Mouse (Mus musculus): Measurements from ENCODE around the gene Aif1l. TPM values are rescaled to one million over a fixed set of nuclear protein-coding genes. Genes with fewer than 3 reads are reported as not detected.
"Not testable (repeated sequence)": the region's sequence is repeated elsewhere in the genome, so short reads cannot be mapped to it uniquely, and the experiment has no call there.

Gene Aif1l
- polyA plus RNA-seq, 1 experiment from 2014 or later: 34.7 TPM

DNA sequence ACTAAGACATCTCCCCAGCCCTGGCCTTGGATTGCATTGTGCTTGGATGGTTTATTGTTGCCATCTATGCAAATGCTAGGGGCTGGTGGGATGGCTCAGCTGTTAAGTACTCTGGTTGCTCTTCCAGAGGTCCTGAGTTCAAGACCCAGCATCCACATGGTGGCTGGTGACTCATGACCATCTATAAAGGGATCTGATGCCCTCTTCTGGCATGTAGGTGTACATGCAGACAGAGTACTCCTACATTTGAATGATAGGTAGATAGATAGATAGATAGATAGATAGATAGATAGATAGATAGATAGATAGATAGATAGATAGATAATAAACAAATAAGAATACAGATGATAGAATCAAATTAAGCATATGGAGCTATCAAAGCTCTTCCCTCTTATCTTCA lies 35.7 kb upstream of the Aif1l start:
- H3K4me2 ChIP-seq (ENCODE audit: low read length); H3K9ac ChIP-seq (replicated peaks; ENCODE audit: low read length); H3K4me1 ChIP-seq (ENCODE audit: control insufficient read depth, insufficient read depth, low read length); H3K27me3 ChIP-seq (ENCODE audit: control insufficient read depth, insufficient read depth, low read length); H3K4me3 ChIP-seq (replicated peaks; ENCODE audit: low read depth, low read length); ATAC-seq (ENCODE audit: low FRiP score, low TSS enrichment); H3K9me3 ChIP-seq (ENCODE audit: control insufficient read depth, low read length); H3K27ac ChIP-seq (replicated peaks; ENCODE audit: low read depth, low read length); H3K36me3 ChIP-seq (ENCODE audit: control insufficient read depth, insufficient read depth, low read length): not testable (repeated sequence)
- peak; percentile 24 for DNase-seq

DNA sequence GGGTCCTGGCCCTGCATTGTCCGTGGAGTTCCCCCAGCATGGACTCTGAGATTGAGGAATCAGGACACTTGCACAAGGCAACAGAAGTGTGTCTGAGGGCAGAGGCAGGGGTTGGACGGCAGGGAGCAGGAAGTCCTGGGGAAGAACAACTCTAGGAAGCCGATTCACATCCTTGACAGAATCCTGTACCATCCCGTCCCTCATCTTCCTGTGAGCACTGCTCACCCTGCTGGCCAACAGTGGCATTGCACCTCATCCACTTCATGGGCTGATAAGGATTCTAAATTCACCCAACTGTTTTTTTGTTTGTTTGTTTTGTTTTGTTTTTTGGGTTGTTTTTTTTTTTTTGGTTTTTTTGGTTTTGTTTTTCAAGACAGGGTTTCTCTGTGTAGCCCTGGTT lies 34.8 kb upstream of the Aif1l start:
- Histone ChIP-seq H3K4me2 (ENCODE audit: low read length) (no peak overlapping the region), H3K36me3 (ENCODE audit: control insufficient read depth, insufficient read depth, low read length) (no peaks in the 10 kb centered on the region), H3K27ac (replicated peaks; ENCODE audit: low read depth, low read length) (no peak overlapping the region), H3K27me3 (ENCODE audit: control insufficient read depth, insufficient read depth, low read length) (no peaks in the 10 kb centered on the region), H3K4me3 (replicated peaks; ENCODE audit: low read depth, low read length) (no peak overlapping the region), H3K9ac (replicated peaks; ENCODE audit: low read length) (no peak overlapping the region), H3K9me3 (ENCODE audit: control insufficient read depth, low read length) (no peaks in the 10 kb centered on the region), H3K4me1 (ENCODE audit: control insufficient read depth, insufficient read depth, low read length) (no peaks in the 10 kb centered on the region)
- ATAC-seq (ENCODE audit: low FRiP score, low TSS enrichment) (no peak), DNase-seq (peak; percentile 91)
- 24% methylated on average over 4 of the region's 4 CpGs for WGBS

DNA sequence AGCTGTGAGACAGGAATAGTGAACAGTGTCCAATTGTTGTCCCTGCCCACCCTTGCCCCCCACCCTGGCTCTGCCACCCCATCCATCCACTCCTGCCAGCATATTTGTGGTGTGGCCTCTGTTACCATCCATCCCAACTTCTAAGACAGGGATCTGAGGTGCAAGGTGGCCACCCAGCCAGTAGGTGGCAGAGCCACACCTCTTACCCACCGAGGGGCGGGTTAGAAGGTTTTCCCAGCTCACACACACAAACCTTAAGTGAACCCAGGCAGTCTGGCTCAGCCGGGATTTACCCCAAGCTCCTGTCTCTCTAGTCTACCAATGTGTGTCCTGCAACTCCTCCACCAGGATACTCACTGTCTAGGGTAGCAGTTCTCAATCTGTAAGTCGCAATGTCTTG lies 32.3 kb upstream of the Aif1l start:
- no peak overlapping the region for H3K27ac ChIP-seq (replicated peaks; ENCODE audit: low read depth, low read length)
- no peaks in the 10 kb centered on the region for H3K27me3 ChIP-seq (ENCODE audit: control insufficient read depth, insufficient read depth, low read length)
- DNase-seq (peak; percentile 45), ATAC-seq (ENCODE audit: low FRiP score, low TSS enrichment) (no peak)
- H3K4me2 ChIP-seq (ENCODE audit: low read length): no peak overlapping the region
- 29% methylated on average over 4 of the region's 4 CpGs for WGBS
- no peak overlapping the region for H3K9ac ChIP-seq (replicated peaks; ENCODE audit: low read length)
- H3K9me3 ChIP-seq (ENCODE audit: control insufficient read depth, low read length): no peaks in the 10 kb centered on the region
- 0 out of 2 replicates have a peak, but pooled peaks cover 8% of the 10 kb centered on the region for H3K4me1 ChIP-seq (ENCODE audit: control insufficient read depth, insufficient read depth, low read length)
- H3K4me3 ChIP-seq (replicated peaks; ENCODE audit: low read depth, low read length): no peak overlapping the region
- H3K36me3 ChIP-seq (ENCODE audit: control insufficient read depth, insufficient read depth, low read length): no peaks in the 10 kb centered on the region

DNA sequence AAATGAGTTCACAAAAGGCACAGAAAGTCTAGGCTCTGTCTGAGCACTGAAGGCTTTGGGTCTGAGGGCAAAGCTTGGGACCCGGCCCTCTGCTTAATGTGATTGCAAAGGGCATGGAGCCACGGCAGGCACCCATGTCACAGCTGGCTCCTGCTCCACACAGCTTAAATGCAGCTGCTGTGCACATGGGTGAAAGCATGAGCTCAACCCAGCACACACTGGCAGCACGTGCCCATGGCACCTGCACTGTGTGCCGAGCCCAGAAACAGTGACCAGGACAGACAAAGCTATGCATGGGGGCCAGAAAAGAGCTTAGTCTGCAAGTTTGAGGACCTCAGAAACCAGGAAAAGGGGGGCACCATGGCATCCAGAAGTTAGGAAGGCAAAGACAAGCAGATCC lies 26.3 kb upstream of the Aif1l start:
- H3K4me2 ChIP-seq (ENCODE audit: low read length): no peak overlapping the region
- H3K4me3 ChIP-seq (replicated peaks; ENCODE audit: low read depth, low read length): no peak overlapping the region
- 0 out of 2 replicates have a peak, but pooled peaks cover 8% of the 10 kb centered on the region for H3K4me1 ChIP-seq (ENCODE audit: control insufficient read depth, insufficient read depth, low read length)
- ATAC-seq (ENCODE audit: low FRiP score, low TSS enrichment): no peak
- no peaks in the 10 kb centered on the region for H3K36me3 ChIP-seq (ENCODE audit: control insufficient read depth, insufficient read depth, low read length)
- H3K27me3 ChIP-seq (ENCODE audit: control insufficient read depth, insufficient read depth, low read length): no peaks in the 10 kb centered on the region
- no peak overlapping the region for H3K9ac ChIP-seq (replicated peaks; ENCODE audit: low read length)
- no peak for DNase-seq
- WGBS: 77% methylated on average over 4 of the region's 4 CpGs
- H3K9me3 ChIP-seq (ENCODE audit: control insufficient read depth, low read length): no peaks in the 10 kb centered on the region
- no peak overlapping the region for H3K27ac ChIP-seq (replicated peaks; ENCODE audit: low read depth, low read length)

DNA sequence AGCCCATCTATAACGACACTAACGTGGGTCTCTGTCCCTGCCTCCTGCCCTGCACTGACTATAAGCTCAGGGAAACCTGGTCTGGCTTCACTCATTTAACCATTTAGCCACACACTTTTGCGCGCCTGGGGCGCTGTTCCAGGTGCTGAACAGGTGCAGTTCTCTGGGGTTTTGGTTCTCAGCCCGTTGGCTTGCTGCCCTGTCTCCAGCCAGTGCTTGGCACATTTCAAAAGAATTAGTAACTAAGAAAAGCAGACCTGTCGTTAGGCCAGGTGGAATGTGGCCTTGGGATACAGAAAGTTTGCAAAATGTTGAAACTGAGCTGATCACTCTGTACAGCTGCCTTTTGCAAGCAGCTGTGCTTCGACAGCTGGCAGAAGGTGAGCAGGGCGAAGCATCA lies 25.1 kb upstream of the Aif1l start:
- no peak overlapping the region for H3K27ac ChIP-seq (replicated peaks; ENCODE audit: low read depth, low read length)
- H3K4me3 ChIP-seq (replicated peaks; ENCODE audit: low read depth, low read length): no peak overlapping the region
- no peak for ATAC-seq (ENCODE audit: low FRiP score, low TSS enrichment)
- H3K9ac ChIP-seq (replicated peaks; ENCODE audit: low read length): no peak overlapping the region
- H3K36me3 ChIP-seq (ENCODE audit: control insufficient read depth, insufficient read depth, low read length): no peaks in the 10 kb centered on the region
- no peaks in the 10 kb centered on the region for H3K27me3 ChIP-seq (ENCODE audit: control insufficient read depth, insufficient read depth, low read length)
- 35% methylated on average over 9 of the region's 9 CpGs for WGBS
- DNase-seq: no peak
- no peaks in the 10 kb centered on the region for H3K9me3 ChIP-seq (ENCODE audit: control insufficient read depth, low read length)
- 0 out of 2 replicates have a peak, but pooled peaks cover 8% of the 10 kb centered on the region for H3K4me1 ChIP-seq (ENCODE audit: control insufficient read depth, insufficient read depth, low read length)
- H3K4me2 ChIP-seq (ENCODE audit: low read length): no peak overlapping the region

DNA sequence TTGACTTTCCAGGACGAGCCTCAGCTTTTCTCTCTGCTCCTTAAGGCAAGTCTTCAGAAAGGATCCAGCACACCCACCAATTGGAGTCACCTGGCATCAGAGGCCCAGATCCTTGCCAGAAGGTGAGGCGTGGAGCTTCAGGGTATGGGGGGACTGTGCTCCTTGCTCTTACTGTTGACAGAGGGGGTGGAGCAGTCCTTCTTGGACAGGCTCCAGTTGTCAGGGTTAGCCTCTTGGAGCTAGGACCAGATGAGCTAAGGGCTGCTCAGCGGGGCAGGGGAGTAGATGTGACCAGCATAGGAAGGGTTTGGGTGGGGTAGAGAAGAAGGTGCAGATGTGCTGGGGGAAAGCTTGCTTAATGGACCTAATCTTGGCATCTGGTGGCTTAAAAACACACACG lies 24.0 kb upstream of the Aif1l start:
- H3K27ac ChIP-seq (replicated peaks; ENCODE audit: low read depth, low read length): no peak overlapping the region
- H3K36me3 ChIP-seq (ENCODE audit: control insufficient read depth, insufficient read depth, low read length): no peaks in the 10 kb centered on the region
- no peak overlapping the region for H3K4me3 ChIP-seq (replicated peaks; ENCODE audit: low read depth, low read length)
- ATAC-seq (ENCODE audit: low FRiP score, low TSS enrichment): no peak
- H3K9me3 ChIP-seq (ENCODE audit: control insufficient read depth, low read length): no peaks in the 10 kb centered on the region
- DNase-seq: no peak
- H3K27me3 ChIP-seq (ENCODE audit: control insufficient read depth, insufficient read depth, low read length): no peaks in the 10 kb centered on the region
- no peak overlapping the region for H3K4me2 ChIP-seq (ENCODE audit: low read length)
- WGBS: 58% methylated on average over 4 of the region's 4 CpGs
- no peak overlapping the region for H3K9ac ChIP-seq (replicated peaks; ENCODE audit: low read length)
- H3K4me1 ChIP-seq (ENCODE audit: control insufficient read depth, insufficient read depth, low read length): 0 out of 2 replicates have a peak, but pooled peaks cover 3% of the 10 kb centered on the region

DNA sequence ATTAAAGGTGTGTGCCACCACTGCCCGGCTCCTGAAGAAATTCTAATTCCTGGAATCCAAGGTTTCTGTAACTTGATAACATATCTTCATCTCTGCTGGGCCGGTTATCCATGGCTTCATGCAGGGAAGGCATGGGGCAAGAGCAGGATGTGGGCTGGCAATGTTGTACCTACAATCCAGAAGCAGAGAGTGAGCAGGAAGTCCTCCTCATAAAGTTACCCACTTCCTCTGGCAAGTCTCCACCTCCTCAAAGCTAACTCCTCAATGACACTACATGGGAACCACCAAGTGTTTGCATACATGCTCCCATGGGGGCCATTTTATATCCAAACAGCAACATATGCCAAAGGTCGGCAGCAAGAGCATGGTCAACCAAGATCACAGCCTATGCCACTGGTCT lies 20.3 kb upstream of the Aif1l start:
- no peak overlapping the region for H3K27ac ChIP-seq (replicated peaks; ENCODE audit: low read depth, low read length)
- ATAC-seq (ENCODE audit: low FRiP score, low TSS enrichment) (no peak), DNase-seq (no peak)
- H3K27me3 ChIP-seq (ENCODE audit: control insufficient read depth, insufficient read depth, low read length): no peaks in the 10 kb centered on the region
- H3K9me3 ChIP-seq (ENCODE audit: control insufficient read depth, low read length): no peaks in the 10 kb centered on the region
- no peaks in the 10 kb centered on the region for H3K36me3 ChIP-seq (ENCODE audit: control insufficient read depth, insufficient read depth, low read length)
- 88% methylated on average over 3 of the region's 3 CpGs for WGBS
- no peak overlapping the region for H3K9ac ChIP-seq (replicated peaks; ENCODE audit: low read length)
- no peak overlapping the region for H3K4me2 ChIP-seq (ENCODE audit: low read length)
- H3K4me3 ChIP-seq (replicated peaks; ENCODE audit: low read depth, low read length): no peak overlapping the region
- H3K4me1 ChIP-seq (ENCODE audit: control insufficient read depth, insufficient read depth, low read length): no peaks in the 10 kb centered on the region

DNA sequence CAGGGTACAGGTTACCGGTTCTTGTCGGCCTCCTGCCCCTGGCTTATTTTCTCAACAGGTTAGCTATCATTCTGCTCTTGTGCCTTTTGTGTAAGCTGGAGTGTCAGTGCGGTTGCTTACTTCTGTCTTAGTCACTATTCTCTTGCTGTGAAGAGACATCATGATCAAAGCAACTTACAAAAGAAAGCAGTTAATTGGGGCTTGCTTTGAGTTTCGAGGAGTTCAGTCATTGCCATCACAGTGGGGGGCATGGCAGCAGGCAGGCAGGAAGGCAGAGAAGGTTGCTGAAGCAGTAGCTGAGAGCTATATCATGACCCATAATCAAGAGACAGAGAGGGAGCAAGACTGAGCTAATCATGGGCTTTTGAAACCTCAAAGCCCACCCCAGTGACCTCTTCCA lies 15.4 kb upstream of the Aif1l start:
- Histone ChIP-seq H3K9ac (replicated peaks; ENCODE audit: low read length) (no peak overlapping the region), H3K4me1 (ENCODE audit: control insufficient read depth, insufficient read depth, low read length) (no peaks in the 10 kb centered on the region), H3K4me2 (ENCODE audit: low read length) (no peak overlapping the region), H3K36me3 (ENCODE audit: control insufficient read depth, insufficient read depth, low read length) (no peaks in the 10 kb centered on the region), H3K27me3 (ENCODE audit: control insufficient read depth, insufficient read depth, low read length) (no peaks in the 10 kb centered on the region), H3K9me3 (ENCODE audit: control insufficient read depth, low read length) (no peaks in the 10 kb centered on the region), H3K4me3 (replicated peaks; ENCODE audit: low read depth, low read length) (no peak overlapping the region), H3K27ac (replicated peaks; ENCODE audit: low read depth, low read length) (no peak overlapping the region)
- 41% methylated on average over 4 of the region's 4 CpGs for WGBS
- DNase-seq: no peak
- no peak for ATAC-seq (ENCODE audit: low FRiP score, low TSS enrichment)

DNA sequence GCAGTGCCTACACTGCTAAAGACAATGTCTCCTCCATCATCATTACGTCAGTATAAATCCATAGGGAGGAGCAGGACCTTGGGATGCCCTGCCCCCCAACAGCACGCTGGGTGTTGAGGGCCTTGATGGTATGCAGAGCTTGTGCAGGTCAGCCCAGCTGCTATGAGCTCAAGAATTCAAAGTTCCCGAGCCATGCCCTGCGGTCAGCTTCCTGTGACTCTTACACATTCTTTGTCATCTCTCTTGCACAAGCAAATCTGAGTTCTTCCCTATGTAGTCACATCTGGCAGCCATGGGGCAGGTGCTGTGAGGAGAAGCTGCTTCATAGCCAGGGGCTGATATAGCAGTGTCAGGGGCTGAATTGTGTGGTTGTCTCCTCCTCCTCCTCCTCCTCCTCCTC lies 14.9 kb upstream of the Aif1l start:
- Histone ChIP-seq H3K4me3 (replicated peaks; ENCODE audit: low read depth, low read length) (no peak overlapping the region), H3K4me1 (ENCODE audit: control insufficient read depth, insufficient read depth, low read length) (no peaks in the 10 kb centered on the region), H3K27me3 (ENCODE audit: control insufficient read depth, insufficient read depth, low read length) (no peaks in the 10 kb centered on the region), H3K27ac (replicated peaks; ENCODE audit: low read depth, low read length) (no peak overlapping the region), H3K36me3 (ENCODE audit: control insufficient read depth, insufficient read depth, low read length) (no peaks in the 10 kb centered on the region), H3K9me3 (ENCODE audit: control insufficient read depth, low read length) (no peaks in the 10 kb centered on the region), H3K4me2 (ENCODE audit: low read length) (no peak overlapping the region), H3K9ac (replicated peaks; ENCODE audit: low read length) (no peak overlapping the region)
- DNase-seq (no peak), ATAC-seq (ENCODE audit: low FRiP score, low TSS enrichment) (no peak)
- WGBS: 64% methylated on average over 4 of the region's 4 CpGs

All from midbrain, embryonic 14.5 days (tissue).